Mouse (Mus musculus): ENCODE measurements around the gene Fbxl13. TPM values are rescaled to one million over a fixed set of nuclear protein-coding genes. Genes with fewer than 3 reads are reported as not detected.
"Not testable (repeated sequence)": the region's sequence is repeated elsewhere in the genome, so short reads cannot be mapped to it uniquely, and the experiment has no call there.

Gene Fbxl13
- total RNA-seq, 2 experiments from 2014 or later = 0.33 to 0.36 TPM

- peak; percentile 75 to 79 for DNase-seq (ENCODE audit: low spot score in 2 of 2)
- intact Hi-C loops (cut with DNase I) = loop anchor here (2.0 to 5.0 kb wide), 2 partner anchors 43 to 76 kb away; partner anchors contain the start of gene Napepld
Observed at GRCm38 (mm10) chr5:21658623-21659395, 13.4 kb upstream of the Fbxl13 start.

- DNase-seq (ENCODE audit: low spot score in 2 of 2) = no peak
- intact Hi-C loops (cut with DNase I) = loop anchor here (2.0 to 5.0 kb wide), 2 partner anchors 44 to 77 kb away; partner anchors contain the start of gene Napepld
Observed at GRCm38 (mm10) chr5:21658038-21658437, 12.6 kb upstream of the Fbxl13 start.

DNA sequence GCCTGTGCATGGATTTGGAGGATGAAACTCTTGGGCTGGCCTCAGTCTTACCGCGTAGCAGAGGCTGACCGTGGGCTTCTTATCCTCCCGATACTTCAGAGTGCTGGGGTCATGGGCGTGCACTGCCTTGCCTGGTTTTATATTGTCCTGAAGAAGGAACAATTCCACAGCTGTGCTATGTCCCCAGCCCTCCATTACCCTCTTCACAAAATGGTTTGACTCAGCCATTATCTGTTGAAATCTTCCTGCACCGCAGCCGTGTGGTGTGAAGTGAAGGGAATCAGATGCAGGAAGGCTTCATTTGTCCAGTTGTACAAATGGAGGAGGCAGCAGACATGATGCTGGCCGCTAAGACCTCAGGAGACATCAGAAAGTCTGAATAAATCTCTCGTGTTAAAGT lies 11.5 kb upstream of the Fbxl13 start:
- intact Hi-C loops (cut with DNase I) = loop anchor here (5.0 kb wide), 1 partner anchor 45 kb away; the partner anchor contains the start of gene Napepld

DNA sequence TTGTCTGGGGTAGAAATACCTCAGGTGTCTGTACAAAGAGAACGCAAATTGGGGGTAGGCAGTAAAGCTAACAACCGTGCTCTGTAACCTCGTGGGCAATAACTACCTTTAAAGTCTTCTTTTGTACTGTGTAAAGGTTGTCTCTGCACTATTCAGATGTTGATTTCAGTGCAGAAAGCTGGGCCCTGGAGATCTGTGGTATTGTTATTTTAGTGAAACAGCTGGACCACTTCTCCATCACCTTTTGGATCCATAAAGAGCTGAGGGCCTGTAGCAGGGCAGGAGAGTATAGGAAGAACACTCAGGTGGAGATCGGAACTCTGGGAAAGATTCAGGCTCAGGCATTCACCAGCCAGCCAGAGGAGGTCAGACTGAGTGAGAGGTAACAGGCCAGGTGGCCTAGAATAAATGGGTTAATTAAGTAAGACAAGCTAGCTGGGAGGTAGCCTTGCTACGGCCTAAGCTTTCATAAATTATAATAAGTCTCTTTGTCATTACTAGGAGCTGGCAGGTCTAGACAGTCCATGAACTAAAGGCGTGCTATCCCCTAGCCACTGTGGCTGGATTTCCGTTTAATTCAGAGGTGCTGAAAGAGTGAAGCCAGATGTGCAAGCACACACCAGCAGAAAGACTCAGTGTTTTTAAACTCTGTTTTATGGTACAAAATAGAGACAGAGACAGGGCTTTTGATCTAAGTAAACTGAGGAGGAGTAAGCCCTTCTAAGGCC lies 6.6 kb upstream of the Fbxl13 start:
- intact Hi-C loops (cut with DNase I) = no loop called here
- no peak for DNase-seq (ENCODE audit: low spot score in 2 of 2)

More for the DNA sequence above, 11.5 kb upstream of the Fbxl13 start:
- DNase-seq (ENCODE audit: low spot score in 2 of 2) = no peak

GRCm38 (mm10) chr5:21650736-21651135 lies 5.3 kb upstream of the Fbxl13 start:
- intact Hi-C loops (cut with DNase I) = no loop called here
- DNase-seq (ENCODE audit: low spot score in 2 of 2) = no peak

DNA sequence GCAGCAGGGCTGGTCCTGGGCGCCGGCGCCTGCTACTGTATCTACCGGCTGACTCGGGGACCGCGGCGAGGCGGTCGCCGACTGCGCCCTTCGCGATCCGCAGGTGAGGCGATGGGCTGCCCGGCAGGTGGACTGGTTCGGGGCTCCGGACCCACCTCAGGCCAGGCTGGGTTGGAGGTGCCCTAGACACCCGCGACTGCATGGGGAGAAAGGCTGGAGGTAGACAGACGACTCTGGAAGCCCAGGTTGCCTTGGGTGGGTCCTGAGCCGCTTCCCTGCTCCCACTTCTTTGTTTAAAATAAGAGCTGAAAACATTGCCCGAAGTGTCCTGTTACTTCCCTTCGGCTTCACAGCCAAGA lies 678 bp upstream of the Fbxl13 start:
- no peak for DNase-seq (ENCODE audit: low spot score in 2 of 2)
- intact Hi-C loops (cut with DNase I) = no loop called here

DNA sequence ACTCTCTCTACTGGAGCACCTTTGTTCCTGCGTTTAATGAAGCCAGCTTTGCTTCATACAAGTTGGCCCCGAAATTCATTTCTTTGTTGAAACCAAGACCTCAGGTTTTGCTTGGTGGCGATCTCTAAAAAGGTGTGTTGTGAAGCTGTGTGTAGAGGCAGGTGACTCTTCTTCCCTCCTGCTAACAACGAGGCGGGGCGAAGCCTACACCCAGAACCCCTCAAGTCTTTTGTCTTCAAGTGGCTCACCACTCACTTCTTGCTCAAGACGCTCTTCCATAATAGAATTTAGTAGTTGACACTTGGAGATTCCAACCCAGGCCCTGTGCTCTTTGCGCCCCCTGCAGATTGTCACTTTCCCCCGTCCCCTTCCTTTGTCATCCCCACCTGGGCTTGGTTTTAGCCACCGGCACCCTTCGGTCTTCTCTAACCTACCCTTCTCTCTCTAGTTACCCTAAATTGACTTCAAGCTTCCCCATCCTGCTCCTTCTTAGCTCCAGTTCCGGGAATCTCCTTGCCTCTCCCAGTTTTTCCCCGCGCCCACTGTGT lies 469 bp downstream of the Fbxl13 start:
- no peak for DNase-seq (ENCODE audit: low spot score in 2 of 2)
- intact Hi-C loops (cut with DNase I) = loop anchor here (5.0 kb wide), 1 partner anchor 378 kb away; no protein-coding TSS in a partner anchor

GRCm38 (mm10) chr5:21643606-21644005 lies 1.8 kb downstream of the Fbxl13 start:
- DNase-seq (ENCODE audit: low spot score in 2 of 2) = no peak
- intact Hi-C loops (cut with DNase I) = loop anchor here (2.0 to 5.0 kb wide), 2 partner anchors 209 to 376 kb away; no protein-coding TSS in a partner anchor

DNA sequence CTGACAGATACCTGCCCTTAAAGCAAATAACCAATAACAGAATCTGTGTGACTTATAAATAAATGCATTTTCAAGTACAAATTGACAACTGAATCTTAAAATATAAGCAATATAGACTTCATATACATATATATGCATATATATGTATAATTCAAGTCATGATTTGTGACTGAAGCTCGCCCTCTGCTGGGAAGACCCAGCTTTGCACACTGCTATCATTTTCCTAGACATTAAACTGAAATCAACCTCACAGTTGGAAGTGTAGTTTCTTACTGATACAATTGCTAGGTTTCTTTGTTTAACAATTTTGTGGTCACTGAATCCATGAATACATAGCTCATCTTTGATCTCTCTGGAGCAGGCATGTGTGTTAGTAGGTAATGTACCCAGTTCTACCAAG lies 4.5 kb downstream of the Fbxl13 start:
- intact Hi-C loops (cut with DNase I) = loop anchor here (5.0 kb wide), 1 partner anchor 374 kb away; no protein-coding TSS in a partner anchor

DNA sequence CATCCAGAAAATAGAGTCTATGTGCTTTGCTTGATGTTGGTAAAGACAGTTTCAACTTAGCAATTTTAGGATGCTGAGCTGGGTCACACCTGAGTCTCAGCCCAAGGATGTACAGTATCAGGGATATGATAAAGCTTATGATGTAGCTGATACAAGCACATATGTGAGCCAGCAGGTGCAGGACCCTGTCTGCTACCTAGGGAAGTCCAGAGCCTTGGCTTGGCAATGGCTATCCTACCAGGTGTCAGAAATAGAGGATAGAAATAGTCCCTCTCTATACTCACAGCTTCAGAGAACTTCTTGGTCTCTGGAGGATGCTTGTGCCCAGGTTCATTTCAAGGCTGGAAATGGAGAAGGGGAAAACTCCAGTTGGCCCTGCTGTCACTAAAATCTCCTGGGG lies 19.5 kb downstream of the Fbxl13 start:
- intact Hi-C loops (cut with DNase I) = no loop called here
- DNase-seq (ENCODE audit: low spot score in 2 of 2) = no peak

More for the DNA sequence above, 4.5 kb downstream of the Fbxl13 start:
- DNase-seq (ENCODE audit: low spot score in 2 of 2) = peak; percentile 72 to 84

- no peak for DNase-seq (ENCODE audit: low spot score in 2 of 2)
- intact Hi-C loops (cut with DNase I) = no loop called here
Observed at GRCm38 (mm10) chr5:21616450-21617009, 28.9 kb downstream of the Fbxl13 start.

DNA sequence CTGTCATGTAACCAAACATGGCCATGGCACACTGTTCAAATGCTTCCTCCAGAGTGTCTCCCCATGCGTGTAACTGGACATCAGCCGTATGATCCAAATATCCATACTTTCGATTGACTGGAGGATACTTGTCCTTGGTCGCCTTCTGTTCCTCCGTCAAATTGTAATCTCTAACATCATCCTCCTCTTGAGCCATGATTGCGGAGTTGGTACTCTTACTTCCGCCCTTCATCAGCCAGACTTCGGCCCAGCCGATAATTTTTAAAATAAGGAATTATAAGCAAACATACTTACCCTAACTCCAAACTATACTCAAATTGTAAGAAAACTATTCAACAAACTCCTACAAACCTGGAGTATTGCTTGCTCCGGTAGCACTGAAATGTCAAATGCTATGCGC lies 31.1 kb downstream of the Fbxl13 start:
- intact Hi-C loops (cut with DNase I); DNase-seq (ENCODE audit: low spot score in 2 of 2): not testable (repeated sequence)

DNA sequence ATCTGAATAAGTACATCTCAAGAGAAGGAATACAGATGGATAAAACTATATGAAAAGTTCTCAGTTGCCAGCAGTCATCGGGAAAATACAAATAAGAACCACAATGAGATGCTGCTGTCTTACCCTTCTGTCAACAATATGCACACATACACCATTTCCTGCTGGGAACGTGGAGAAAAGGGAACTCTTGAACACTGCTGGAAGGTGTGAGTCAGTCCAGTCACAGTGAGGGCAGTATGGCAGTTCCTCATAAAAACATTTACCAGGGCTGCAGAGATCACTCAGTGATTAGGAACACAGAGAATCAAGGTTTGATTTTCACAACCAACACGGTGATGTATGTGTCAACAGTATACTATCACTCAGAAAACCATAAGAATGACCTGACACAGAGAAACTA lies 34.4 kb downstream of the Fbxl13 start:
- intact Hi-C loops (cut with DNase I) = no loop called here

DNA sequence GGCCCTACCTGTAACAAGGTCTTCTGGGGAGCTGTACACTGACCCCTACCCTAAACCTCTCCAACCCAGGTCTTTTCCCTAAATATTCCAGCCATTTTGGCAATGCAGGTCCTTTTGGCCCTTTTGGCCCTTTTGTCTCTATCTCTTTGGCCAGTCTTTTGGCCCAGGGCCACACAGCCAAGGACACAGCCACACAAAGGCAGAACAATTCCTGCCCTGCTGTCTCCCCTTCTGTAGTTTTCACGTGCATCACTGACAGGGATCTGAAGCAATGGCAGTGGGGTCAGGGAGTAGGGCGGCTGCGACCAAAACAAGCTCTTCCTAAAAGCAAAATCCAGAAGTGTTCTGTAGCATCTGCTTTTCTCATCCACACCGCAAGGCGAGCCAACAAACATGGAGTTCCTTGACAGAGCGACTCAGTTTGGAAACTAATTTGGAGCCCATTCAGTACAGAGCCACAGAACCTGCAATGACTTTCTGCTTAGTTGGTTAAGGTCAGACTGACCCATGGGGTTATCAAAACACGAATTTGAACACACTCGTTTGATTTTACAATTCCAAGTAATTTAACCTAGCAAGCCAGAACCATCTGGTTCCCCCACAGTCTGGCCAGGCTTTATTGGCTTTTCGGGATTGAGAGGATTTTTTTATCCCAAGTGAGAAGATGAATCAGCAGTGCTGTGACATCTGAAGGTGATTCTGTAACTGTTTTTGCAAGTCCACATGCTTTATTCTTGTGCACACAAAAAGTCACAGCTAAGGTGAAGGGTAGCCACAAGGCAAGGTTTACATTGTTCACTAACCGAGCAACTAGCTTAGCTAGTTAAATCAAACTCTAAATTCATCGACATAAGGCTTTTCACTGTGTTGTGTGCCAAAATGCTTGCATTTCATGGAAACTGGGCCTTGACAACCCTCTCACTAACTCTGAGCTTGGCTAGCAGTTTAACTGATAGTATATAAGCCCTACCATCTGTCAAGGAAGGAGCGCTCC lies 36.8 kb downstream of the Fbxl13 start:
- intact Hi-C loops (cut with DNase I) = no loop called here
- peak; percentile 23 to 35 for DNase-seq (ENCODE audit: low spot score in 2 of 2)

More for the DNA sequence above, 34.4 kb downstream of the Fbxl13 start:
- no peak for DNase-seq (ENCODE audit: low spot score in 2 of 2)

GRCm38 (mm10) chr5:21605936-21606335 lies 39.5 kb downstream of the Fbxl13 start:
- intact Hi-C loops (cut with DNase I) = no loop called here
- DNase-seq (ENCODE audit: low spot score in 2 of 2) = no peak

DNA sequence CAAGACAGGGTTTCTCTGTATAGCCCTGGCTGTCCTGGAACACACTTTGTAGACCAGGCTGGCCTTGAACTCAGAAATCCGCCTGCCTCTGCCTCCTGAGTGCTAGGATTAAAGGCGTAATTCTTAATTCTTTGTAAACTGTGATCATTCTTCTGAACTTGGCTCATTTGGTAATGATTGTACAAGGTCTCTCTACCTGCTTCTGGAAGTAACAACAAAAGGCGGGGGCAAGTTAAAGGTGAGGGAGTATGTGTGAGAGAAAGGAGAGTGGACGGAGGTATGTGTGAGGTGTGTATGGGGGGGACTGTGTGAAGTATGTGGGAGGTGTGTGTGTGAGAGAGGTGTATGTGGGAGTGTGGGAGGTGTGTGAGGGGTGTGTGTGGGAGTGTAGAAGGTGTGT lies 45.5 kb downstream of the Fbxl13 start:
- DNase-seq (ENCODE audit: low spot score in 2 of 2) = no peak
- intact Hi-C loops (cut with DNase I) = no loop called here

DNA sequence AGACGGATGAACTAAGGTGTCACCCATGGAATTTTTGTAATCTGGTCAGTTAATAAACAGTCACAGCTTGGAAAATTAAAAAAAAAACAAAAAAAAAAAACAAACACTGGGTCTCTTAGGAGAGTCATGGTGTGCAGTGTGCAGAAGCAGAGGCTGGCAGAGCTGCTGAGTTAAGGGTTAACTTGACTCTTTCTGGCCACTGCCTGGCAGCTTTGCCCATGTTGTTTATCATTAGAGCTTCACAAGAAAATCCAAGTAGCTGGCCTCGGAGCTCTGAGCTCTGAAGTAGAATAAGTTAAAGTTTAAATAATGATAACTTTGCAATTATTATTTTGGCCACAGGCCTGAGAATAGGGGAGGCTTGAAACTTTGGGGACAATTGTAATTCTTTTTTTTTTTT lies 45.9 kb downstream of the Fbxl13 start:
- DNase-seq (ENCODE audit: low spot score in 2 of 2); intact Hi-C loops (cut with DNase I): not testable (repeated sequence)

DNA sequence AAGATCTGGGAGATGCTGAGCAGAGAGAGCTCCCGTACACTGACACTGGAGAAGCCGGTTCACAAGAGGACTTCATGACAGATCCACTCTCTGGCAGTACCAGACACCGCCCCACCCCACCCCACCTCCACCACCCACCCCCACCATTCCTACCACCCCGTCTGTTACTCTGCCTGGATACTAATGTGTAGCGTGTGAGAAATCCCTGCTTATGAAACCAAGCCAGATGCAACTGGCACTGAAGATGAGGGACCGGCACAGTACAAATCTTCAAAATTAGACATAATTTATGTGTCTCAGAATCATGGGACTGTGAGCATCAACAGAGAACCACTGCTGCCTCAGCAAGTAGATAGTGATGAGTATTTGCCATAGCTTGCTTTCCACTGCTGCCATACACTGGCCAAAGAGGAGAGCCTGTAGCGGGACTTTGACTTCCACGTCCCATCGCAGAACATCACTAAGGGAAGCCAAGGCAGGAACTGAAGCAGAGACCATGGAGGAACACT lies 52.2 kb downstream of the Fbxl13 start:
- DNase-seq (ENCODE audit: low spot score in 2 of 2) = peak in 1 of 2 experiments; percentile 57
- intact Hi-C loops (cut with DNase I) = no loop called here

Data from left cerebral cortex, postnatal 14 days (tissue).